Comparison of ENCODE assay signal across 10 mouse cellular contexts in genomic region chr15:83407502-83407901, GRCm38 (mm10).
"Had no signal": no experiment of that assay in that cellular context is flagged by ENCODE, and none has a peak within 500 bp of the region (broad histone marks: within the 10 kb centered on the region; RNA-seq: fewer than 3 reads in every experiment).

No protein-coding gene starts in this region.

- H3K27me3 ChIP-seq: kidney, embryonic 15.5 days; limb, embryonic 13.5 days; megakaryocyte, embryonic 14.5 days; midbrain, embryonic 15.5 days had no signal

- H3K4me2 ChIP-seq: kidney, embryonic 15.5 days; limb, embryonic 13.5 days; midbrain, embryonic 11.5 days; midbrain, embryonic 15.5 days had no signal

- ATAC-seq: midbrain, embryonic 15.5 days had no signal

- H3K27ac ChIP-seq: kidney, embryonic 15.5 days; limb, embryonic 13.5 days; liver, embryonic 14.5 days; midbrain, embryonic 15.5 days had no signal

- H3K4me3 ChIP-seq: kidney, embryonic 15.5 days; limb, embryonic 13.5 days; megakaryocyte, embryonic 14.5 days; midbrain, embryonic 15.5 days had no signal

- H3K9ac ChIP-seq: kidney, embryonic 15.5 days; limb, embryonic 13.5 days; liver, embryonic 14.5 days; midbrain, embryonic 15.5 days had no signal

- DNase-seq: kidney, adult 2 months; kidney, postnatal 14 days; left cerebral cortex, postnatal 4 days; right cerebral cortex, postnatal 25 days had no signal

- H3K4me1 ChIP-seq: midbrain, embryonic 15.5 days had no signal

- H3K9me3 ChIP-seq: kidney, embryonic 15.5 days; limb, embryonic 13.5 days; megakaryocyte, embryonic 14.5 days; midbrain, embryonic 15.5 days had no signal

- H3K36me3 ChIP-seq: midbrain, embryonic 15.5 days had no signal
